Comparison of ENCODE assay signal across 16 mouse cellular contexts in the genomic region with DNA sequence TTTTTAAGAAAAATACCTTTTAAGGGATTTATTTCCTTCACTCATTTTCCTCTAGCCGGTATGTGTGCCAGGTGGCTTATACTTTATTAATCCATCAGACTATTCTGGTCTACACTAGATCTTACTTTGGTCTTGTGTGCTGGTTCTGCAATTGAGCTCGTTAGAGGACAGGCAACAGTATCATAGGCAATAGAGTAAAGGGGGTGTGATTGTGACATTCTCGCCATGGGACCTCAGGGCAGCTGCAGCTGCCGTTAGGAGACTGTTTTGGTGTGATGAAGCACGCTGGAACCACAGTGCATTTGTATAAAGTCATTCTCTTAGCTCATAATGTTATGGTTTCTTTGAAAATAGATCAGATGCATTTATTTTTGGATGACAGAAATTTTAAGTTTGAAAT.
"Had no signal": no experiment of that assay in that cellular context is flagged by ENCODE, and none has a peak within 500 bp of the region (broad histone marks: within the 10 kb centered on the region; RNA-seq: fewer than 3 reads in every experiment).

No protein-coding gene starts in this region.

- H3K4me2 ChIP-seq: limb, embryonic 15.5 days; liver, embryonic 13.5 days; lung, embryonic 15.5 days; midbrain, embryonic 13.5 days; neural tube, embryonic 13.5 days had no signal

- H3K9ac ChIP-seq: limb, embryonic 15.5 days; liver, embryonic 13.5 days; liver, postnatal 0 days; lung, embryonic 15.5 days; midbrain, embryonic 13.5 days; neural tube, embryonic 13.5 days had no signal

- H3K9me3 ChIP-seq: limb, embryonic 15.5 days; liver, embryonic 13.5 days; lung, embryonic 15.5 days; midbrain, embryonic 13.5 days; neural tube, embryonic 13.5 days had no signal

- ATAC-seq: liver, postnatal 0 days; midbrain, embryonic 13.5 days had no signal

- H3K4me3 ChIP-seq: left cerebral cortex, adult 2 months; limb, embryonic 15.5 days; liver, embryonic 13.5 days; lung, embryonic 15.5 days; midbrain, embryonic 13.5 days; neural tube, embryonic 13.5 days had no signal

- H3K36me3 ChIP-seq: limb, embryonic 15.5 days; liver, embryonic 13.5 days; lung, embryonic 15.5 days; midbrain, embryonic 13.5 days; neural tube, embryonic 13.5 days had no signal

- H3K27ac ChIP-seq: left cerebral cortex, adult 2 months; limb, embryonic 15.5 days; liver, embryonic 13.5 days; lung, embryonic 15.5 days; macrophage; midbrain, embryonic 13.5 days; neural tube, embryonic 13.5 days had no signal

- H3K4me1 ChIP-seq: limb, embryonic 15.5 days; liver, embryonic 13.5 days; lung, embryonic 15.5 days had no signal

- DNase-seq: kidney, postnatal 10 days; kidney, postnatal 4 days; liver, embryonic 13.5 days; liver, postnatal 0 days; lung, postnatal 14 days; retina, postnatal 1 day; right cerebral cortex, postnatal 4 days; spleen, adult 18-20 months; thymus, adult 18-20 months; thymus, postnatal 14 days had no signal

- H3K27me3 ChIP-seq: limb, embryonic 15.5 days; liver, embryonic 13.5 days; lung, embryonic 15.5 days; midbrain, embryonic 13.5 days; neural tube, embryonic 13.5 days had no signal
